ENCODE assay signal across 8 mouse cellular contexts in the genomic region with DNA sequence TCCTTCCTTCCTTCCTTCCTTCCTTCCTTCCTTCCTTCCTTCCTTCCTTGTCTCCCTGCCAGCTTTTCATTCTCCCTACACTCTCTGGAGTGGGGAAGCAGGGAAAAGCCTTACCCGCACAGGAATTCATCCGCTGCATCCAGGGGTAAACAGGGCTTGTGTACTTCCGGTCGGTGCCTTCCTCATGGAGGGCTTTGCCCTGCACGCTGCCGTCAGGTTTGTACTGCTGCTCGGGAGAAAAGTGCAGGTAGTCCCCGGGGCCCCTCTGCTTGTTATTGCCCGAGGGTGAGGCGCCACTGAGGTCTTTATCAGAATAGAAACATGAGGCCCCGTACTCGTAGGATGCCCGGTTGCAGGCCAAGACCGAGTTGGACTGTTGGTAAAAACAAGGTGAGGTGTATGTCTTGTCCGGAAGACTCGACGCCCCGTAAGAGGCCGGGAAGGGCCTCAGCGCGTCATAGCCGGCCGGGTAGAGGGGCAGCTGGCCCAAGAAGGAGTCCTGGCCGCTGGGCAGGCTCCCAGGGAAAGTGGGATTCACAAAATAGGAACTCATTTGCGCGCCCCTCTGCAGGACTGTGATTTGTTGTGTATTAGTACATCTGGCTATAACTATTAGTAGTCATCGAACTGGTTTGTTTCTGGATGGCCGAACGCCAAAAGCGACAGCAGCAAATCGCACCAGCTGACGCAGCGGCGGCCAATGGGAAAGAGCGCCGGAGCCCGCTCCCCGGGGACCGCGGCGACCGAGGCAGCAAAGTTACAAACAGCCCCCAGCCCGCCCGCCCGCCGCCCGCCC. TPM values are rescaled to one million over a fixed set of nuclear protein-coding genes. Genes with fewer than 3 reads are reported as not detected.
A peak's percentile ranks its signal among the peaks of the same experiment; 100 is the strongest.
DNase-seq lines count a peak whose midpoint lies in the region; ATAC-seq and TF ChIP-seq lines count a peak whose summit lies in the region.

TSS of gene Hoxa6 (minus strand) at position 651 of the 796 bp plus-strand sequence.

- no peaks in the 10 kb centered on the region for H3K36me3 ChIP-seq in heart, adult 2 months (ENCODE audit: control insufficient read depth, insufficient read depth, low read length)
- no peaks in the 10 kb centered on the region for H3K36me3 ChIP-seq in hindbrain, postnatal 0 days (ENCODE audit: insufficient read depth, low read length)
- H3K36me3 ChIP-seq in liver, embryonic 16.5 days (ENCODE audit: control insufficient read depth, insufficient read depth), result no peaks in the 10 kb centered on the region
- H3K36me3 ChIP-seq in forebrain, postnatal 0 days (ENCODE audit: insufficient read depth), result no peaks in the 10 kb centered on the region

- H3K9me3 ChIP-seq in hindbrain, postnatal 0 days (ENCODE audit: low read length), result no peaks in the 10 kb centered on the region
- H3K9me3 ChIP-seq in liver, embryonic 16.5 days (replicated peaks; ENCODE audit: control insufficient read depth, low read length), result no peaks in the 10 kb centered on the region
- H3K9me3 ChIP-seq in forebrain, postnatal 0 days (ENCODE audit: low read length), result no peaks in the 10 kb centered on the region

- intact Hi-C loops in heart, adult 2 months (cut with DNase I), result no loop called here
- intact Hi-C loops in heart, postnatal 10 days (cut with DNase I), result no loop called here

- peak within 1 kb of the TSS; percentile 40 for H3K4me2 ChIP-seq in hindbrain, postnatal 0 days (ENCODE audit: low read depth, low read length)
- peak within 1 kb of the TSS; percentile 27 for H3K4me2 ChIP-seq in liver, embryonic 16.5 days (ENCODE audit: low read depth, low read length)
- no peak within 1 kb of the TSS for H3K4me2 ChIP-seq in forebrain, postnatal 0 days (ENCODE audit: low read depth)

- peaks cover 46% of the 10 kb centered on the region for H3K27me3 ChIP-seq in heart, adult 2 months (ENCODE audit: control insufficient read depth, insufficient read depth, low read length)
- H3K27me3 ChIP-seq in hindbrain, postnatal 0 days (ENCODE audit: insufficient read depth, low read length), result peaks cover 85% of the 10 kb centered on the region
- H3K27me3 ChIP-seq in liver, embryonic 16.5 days (ENCODE audit: control insufficient read depth, insufficient read depth, low read depth, low read length), result peaks cover 98% of the 10 kb centered on the region
- H3K27me3 ChIP-seq in forebrain, postnatal 0 days (ENCODE audit: insufficient read depth, low read length), result peaks cover 94% of the 10 kb centered on the region

- peak; percentile 15 to 29 for DNase-seq in heart, adult 2 months
- no peak for DNase-seq in heart, postnatal 10 days
- DNase-seq in R1 (ENCODE audit: low read depth, low spot score), result peak; percentile 35
- peak; percentile 59 for DNase-seq in hindbrain, postnatal 0 days (ENCODE audit: low spot score)
- no peak for DNase-seq in thymus, postnatal 25 days
- DNase-seq in left cerebral cortex, adult 11 months (ENCODE audit: low spot score), result no peak
- no peak for DNase-seq in forebrain, postnatal 0 days

- TF ChIP-seq POLR2A in heart, adult 2 months (IDR thresholded peaks at IDR 0.05; ENCODE audit: insufficient read depth, low read depth, low read length), result no peak

- no peak within 1 kb of the TSS for H3K9ac ChIP-seq in heart, adult 2 months (ENCODE audit: low read depth, low read length)
- no peak within 1 kb of the TSS for H3K9ac ChIP-seq in hindbrain, postnatal 0 days (replicated peaks; ENCODE audit: low read length)
- H3K9ac ChIP-seq in liver, embryonic 16.5 days (ENCODE audit: low read depth, low read length), result no peak within 1 kb of the TSS
- H3K9ac ChIP-seq in forebrain, postnatal 0 days, result no peak within 1 kb of the TSS

- H3K27ac ChIP-seq in heart, adult 2 months, result no peak within 1 kb of the TSS
- H3K27ac ChIP-seq in hindbrain, postnatal 0 days, result no peak within 1 kb of the TSS
- H3K27ac ChIP-seq in liver, embryonic 16.5 days (ENCODE audit: low read length), result no peak within 1 kb of the TSS
- H3K27ac ChIP-seq in forebrain, postnatal 0 days (ENCODE audit: low read depth, low read length), result no peak within 1 kb of the TSS

- TF ChIP-seq CTCF in heart, adult 2 months (IDR thresholded peaks at IDR 0.05), result no peak
- TF ChIP-seq CTCF in hindbrain, postnatal 0 days (IDR thresholded peaks at IDR 0.05; ENCODE audit: low read depth), result no peak
- TF ChIP-seq CTCF in forebrain, postnatal 0 days (IDR thresholded peaks at IDR 0.05; ENCODE audit: low read depth), result no peak

- ATAC-seq in hindbrain, postnatal 0 days, result no peak
- ATAC-seq in liver, embryonic 16.5 days (ENCODE audit: low read depth), result no peak
- no peak for ATAC-seq in forebrain, postnatal 0 days

- WGBS in heart, adult 2 months, result 5% methylated on average over 47 of the region's 47 CpGs
- WGBS in hindbrain, postnatal 0 days, result 2% methylated on average over 47 of the region's 47 CpGs
- 5% methylated on average over 47 of the region's 47 CpGs for WGBS in liver, embryonic 16.5 days (ENCODE audit: insufficient replicate concordance)
- 3% methylated on average over 47 of the region's 47 CpGs for WGBS in forebrain, postnatal 0 days

- no peak for TF ChIP-seq EP300 in heart, adult 2 months (IDR thresholded peaks at IDR 0.05; ENCODE audit: insufficient read depth, low read depth, low read length)

- H3K79me2 ChIP-seq in heart, adult 2 months (replicated peaks; ENCODE audit: control insufficient read depth, insufficient read depth, low read length), result no peaks in the 10 kb centered on the region

- peak within 1 kb of the TSS; percentile 22; the same call in 1 of the 2 replicates for H3K4me3 ChIP-seq in heart, adult 2 months
- peak within 1 kb of the TSS; percentile 18 for H3K4me3 ChIP-seq in hindbrain, postnatal 0 days (ENCODE audit: low read length)
- H3K4me3 ChIP-seq in liver, embryonic 16.5 days (ENCODE audit: low read depth, low read length), result peak within 1 kb of the TSS; percentile 12; the same call in 1 of the 2 replicates
- no peak within 1 kb of the TSS for H3K4me3 ChIP-seq in forebrain, postnatal 0 days (ENCODE audit: low read depth, low read length)

- H3K4me1 ChIP-seq in heart, adult 2 months (ENCODE audit: control insufficient read depth, insufficient read depth, low read length), result no peaks in the 10 kb centered on the region; the same call in 1 of the 2 replicates
- H3K4me1 ChIP-seq in hindbrain, postnatal 0 days (ENCODE audit: insufficient read depth, low read length), result no peaks in the 10 kb centered on the region
- H3K4me1 ChIP-seq in liver, embryonic 16.5 days (ENCODE audit: control insufficient read depth, low read depth, low read length), result no peaks in the 10 kb centered on the region; the same call in none of the 2 replicates
- no peaks in the 10 kb centered on the region for H3K4me1 ChIP-seq in forebrain, postnatal 0 days (ENCODE audit: insufficient read depth)

RNA-seq across cellular contexts. Expression of gene Hoxa6, which starts in this region (rescaled TPM):
- total RNA-seq in heart, adult 2 months (2021), result not detected
- not detected in 2 replicates for polyA plus RNA-seq in heart, adult 2 months (2012; rRNA removed)
- not detected for total RNA-seq in heart, postnatal 10 days (2021)
- total RNA-seq in hindbrain, postnatal 0 days (2014; rRNA removed), result 12.3 and 25.8 TPM in 2 replicates
- 6.0 and 7.7 TPM in 2 replicates for polyA plus RNA-seq in hindbrain, postnatal 0 days (2015; fragmentation: Nextera tagmentation; extraction: Ambion mirVana)
- polyA plus RNA-seq in liver, embryonic 16.5 days (2015; fragmentation: Nextera tagmentation; extraction: Ambion mirVana), result not detected in 2 replicates
- not detected in 2 replicates for total RNA-seq in forebrain, postnatal 0 days (2014; rRNA removed)
- not detected in 2 replicates for polyA plus RNA-seq in forebrain, postnatal 0 days (2015; fragmentation: Nextera tagmentation; extraction: Ambion mirVana)

Comparison
In these comparisons a context has a peak if more than half of its experiments do, and no peak if none do; other contexts are left out.
1. RNA of gene Hoxa6 (total RNA-seq): 12.3 to 25.8 TPM in hindbrain, postnatal 0 days; not detected in heart, postnatal 10 days, not detected in heart, adult 2 months and not detected in forebrain, postnatal 0 days; every median in the first group is over 10 times any median in the second.
2. Peak in DNase-seq and H3K4me3 ChIP-seq in heart, adult 2 months; RNA of the gene not detected or under 1 TPM.
3. DNase-seq: peak in R1 (single experiment) and hindbrain, postnatal 0 days (single experiment); none in heart, postnatal 10 days (0 of 2), thymus, postnatal 25 days (single experiment), left cerebral cortex, adult 11 months (single experiment) and forebrain, postnatal 0 days (single experiment).